Mouse (Mus musculus) macrophage (primary cell): ENCODE data around the gene Tfap2a. TPM values are rescaled to one million over a fixed set of nuclear protein-coding genes. Genes with fewer than 3 reads are reported as not detected.

ENCODE experiments used
- H3K27ac ChIP-seq: fragments of 350-480 bp; formaldehyde crosslinking; 2 replicates; pipeline ENCODE4 v1.9.0; 2021
- H3K36me3 ChIP-seq: fragments of 350-480 bp; formaldehyde crosslinking; 2 replicates; pipeline ENCODE4 v1.9.0; 2021; ENCODE audit errors: inconsistent target
- H3K4me3 ChIP-seq: fragments of 350-480 bp; formaldehyde crosslinking; 2 replicates; pipeline ENCODE4 v1.9.0; 2021; ENCODE audit errors: inconsistent target
- H3K79me2 ChIP-seq: fragments of 350-480 bp; formaldehyde crosslinking; 2 replicates; pipeline ENCODE4 v1.9.0; 2021; ENCODE audit errors: inconsistent target
- WGBS: methylation state at CpG from one replicate; pipeline ENCODE4 v1.1.7; 2026; ENCODE audit warnings: inconsistent platforms; ENCODE audit not compliant: missing documents; 5-methylcytosine and 5-hydroxymethylcytosine counted together
- polyA plus RNA-seq: library from polyadenylated mRNA; stranded (reverse); fragments of 250-400 nt; gene quantifications from 3 replicates; pipeline ENCODE4 v1.2.4, GENCODE M21; 2018; ENCODE audit warnings: inconsistent platforms

Gene Tfap2a
- polyA plus RNA-seq, 1 experiment from 2014 or later = 0.10 TPM

DNA sequence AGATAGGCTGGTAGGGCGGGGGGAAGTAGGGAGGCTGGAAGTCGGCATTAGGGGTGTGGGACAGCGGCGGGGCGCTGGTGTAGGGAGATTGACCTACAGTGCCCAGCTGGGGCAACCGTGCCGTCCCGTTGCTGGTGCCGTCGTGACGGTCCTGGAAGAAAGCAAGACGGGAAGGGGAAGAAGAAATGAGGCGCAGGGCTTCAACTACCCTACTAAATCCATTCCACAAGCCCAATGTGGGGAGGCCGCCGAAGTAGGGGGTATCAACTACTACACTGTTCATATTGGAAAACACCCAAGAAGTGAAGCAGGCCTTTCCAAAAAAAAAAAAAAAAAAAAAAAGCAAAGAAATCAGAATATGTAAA, 9.6 kb downstream of the Tfap2a start:
- no peak overlapping the region for H3K27ac ChIP-seq
- 6% methylated on average over 13 of the region's 15 CpGs for WGBS
- no peak overlapping the region for H3K4me3 ChIP-seq
- H3K79me2 ChIP-seq = no peaks in the 10 kb centered on the region
- no peaks in the 10 kb centered on the region for H3K36me3 ChIP-seq

DNA sequence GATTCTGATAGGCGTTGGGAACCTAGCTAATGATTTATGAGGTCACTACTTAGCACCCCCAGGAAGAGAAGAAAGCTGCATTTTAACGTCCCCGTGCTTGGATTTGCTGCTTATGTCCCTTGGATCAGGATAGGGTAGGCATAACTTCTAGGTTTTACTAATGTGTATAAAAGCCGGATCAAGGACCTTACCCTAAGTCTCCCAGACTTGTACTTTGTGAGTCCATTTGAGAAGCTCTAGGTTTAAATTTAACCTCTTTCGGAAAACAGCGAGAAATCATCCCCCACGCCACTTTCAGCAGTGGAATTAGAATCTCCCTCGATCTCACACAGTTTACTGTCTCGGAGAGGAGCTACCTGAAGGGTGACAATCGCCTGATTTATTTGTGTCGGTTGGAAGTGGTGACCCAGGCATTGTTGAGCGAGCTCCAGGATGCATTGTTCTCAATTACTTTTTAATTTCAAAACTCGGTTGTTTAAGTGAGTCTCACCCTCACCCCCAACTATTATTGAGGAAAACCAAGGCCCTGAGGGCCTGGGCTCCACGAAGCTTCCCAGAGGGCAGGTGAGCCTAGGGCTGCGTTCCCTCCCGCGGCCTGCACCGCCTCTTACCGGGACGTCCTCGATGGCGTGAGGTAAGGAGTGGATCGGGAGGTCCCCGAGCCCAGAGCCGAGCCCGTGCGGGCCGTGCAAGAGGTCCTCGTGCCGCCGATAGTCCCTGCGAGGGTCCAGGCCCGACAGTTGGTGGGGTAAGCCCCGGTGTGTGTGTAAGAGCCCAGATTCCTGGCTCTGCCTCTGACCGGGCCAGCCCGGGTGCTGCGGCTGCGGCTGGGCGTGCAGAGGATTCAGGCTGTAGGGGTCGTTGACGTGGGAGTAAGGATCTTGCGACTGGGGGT, 10.2 kb downstream of the Tfap2a start:
- 9% methylated on average over 39 of the region's 42 CpGs for WGBS
- Histone ChIP-seq H3K79me2 (no peaks in the 10 kb centered on the region), H3K36me3 (no peaks in the 10 kb centered on the region), H3K27ac (no peak overlapping the region), H3K4me3 (no peak overlapping the region)

DNA sequence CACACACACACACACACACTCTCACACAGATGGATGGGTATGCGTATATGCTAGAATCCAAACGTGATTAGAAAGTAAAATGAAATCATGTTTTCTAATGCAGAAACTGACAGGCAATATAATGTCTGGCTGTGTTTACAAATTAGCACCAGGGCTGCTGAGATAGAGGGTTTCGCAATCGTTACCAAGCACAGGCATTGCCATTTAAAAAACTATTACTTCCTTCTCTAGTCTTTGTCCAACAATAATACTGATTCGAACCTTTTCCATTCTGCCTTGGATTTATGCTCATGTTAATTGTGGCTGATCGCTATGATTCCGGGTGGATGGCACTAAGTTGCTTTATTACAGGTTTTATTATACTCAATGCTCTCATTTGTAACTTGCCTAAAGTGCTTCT, 12.3 kb downstream of the Tfap2a start:
- 14% methylated on average over 7 of the region's 7 CpGs for WGBS
- H3K4me3 ChIP-seq = no peak overlapping the region
- H3K27ac ChIP-seq = no peak overlapping the region
- H3K79me2 ChIP-seq = no peaks in the 10 kb centered on the region
- H3K36me3 ChIP-seq = no peaks in the 10 kb centered on the region

DNA sequence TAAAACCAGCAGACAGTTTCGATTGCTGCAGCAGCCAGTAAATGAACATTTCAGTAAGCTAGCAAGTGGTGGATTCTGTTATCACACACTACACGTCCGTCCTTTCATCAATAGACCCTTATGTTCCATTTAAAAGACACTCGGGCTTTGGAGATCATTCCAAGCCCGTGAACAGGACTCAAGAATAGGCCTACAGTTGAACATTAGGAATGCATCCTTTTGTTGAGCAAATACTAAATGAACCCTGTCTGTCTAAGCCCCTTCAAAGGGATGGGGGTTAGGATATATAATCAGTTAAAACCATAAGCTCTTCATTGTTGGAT, 14.6 kb downstream of the Tfap2a start:
- H3K79me2 ChIP-seq = no peaks in the 10 kb centered on the region
- no peaks in the 10 kb centered on the region for H3K36me3 ChIP-seq
- H3K27ac ChIP-seq = no peak overlapping the region
- 44% methylated on average over 5 of the region's 5 CpGs for WGBS
- H3K4me3 ChIP-seq = peak overlapping the region; percentile 29

DNA sequence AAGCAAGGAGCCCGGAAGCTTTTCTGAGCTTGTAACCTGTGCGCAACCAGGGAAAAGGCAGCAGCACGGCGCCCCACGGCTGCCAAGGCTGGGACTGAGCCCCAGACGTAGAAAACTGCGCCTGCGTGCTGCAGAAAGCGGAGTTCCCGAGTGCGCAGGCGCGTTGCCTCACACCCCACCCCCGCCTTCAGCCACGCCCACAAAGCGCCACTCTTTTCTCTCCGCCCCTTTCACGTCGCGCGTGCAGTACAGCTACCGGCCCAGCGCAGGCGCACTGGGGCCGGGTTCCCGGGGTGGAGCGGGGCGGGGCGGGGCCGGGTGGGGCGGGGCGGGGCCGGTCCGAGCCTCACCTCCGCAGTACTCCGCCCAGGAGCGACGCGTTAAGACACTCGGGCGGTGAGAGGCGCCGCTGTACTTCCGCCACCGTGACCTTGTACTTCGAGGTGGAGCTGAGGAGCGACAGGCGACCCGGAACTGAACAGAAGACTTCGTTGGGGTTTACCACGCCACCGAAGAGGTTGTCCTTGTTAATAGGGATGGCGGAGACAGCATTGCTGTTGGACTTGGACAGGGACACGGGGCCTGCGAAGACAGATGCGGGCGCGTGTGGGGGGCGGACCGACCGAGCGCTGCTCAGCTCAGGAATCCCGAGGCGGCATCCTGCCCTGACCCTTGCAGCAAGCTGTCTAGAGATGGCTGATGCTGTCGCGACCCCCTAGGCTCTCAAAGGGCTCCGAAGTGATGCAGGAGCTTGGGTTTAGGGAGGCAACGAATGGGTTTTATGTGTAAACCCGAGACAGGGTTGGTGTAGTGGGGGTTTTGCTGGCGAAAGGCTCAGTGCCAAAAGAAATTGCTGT, 15.2 kb downstream of the Tfap2a start:
- Histone ChIP-seq H3K36me3 (no peaks in the 10 kb centered on the region), H3K4me3 (peak overlapping the region; percentile 29), H3K27ac (no peak overlapping the region), H3K79me2 (no peaks in the 10 kb centered on the region)
- 2% methylated on average over 70 of the region's 70 CpGs for WGBS

DNA sequence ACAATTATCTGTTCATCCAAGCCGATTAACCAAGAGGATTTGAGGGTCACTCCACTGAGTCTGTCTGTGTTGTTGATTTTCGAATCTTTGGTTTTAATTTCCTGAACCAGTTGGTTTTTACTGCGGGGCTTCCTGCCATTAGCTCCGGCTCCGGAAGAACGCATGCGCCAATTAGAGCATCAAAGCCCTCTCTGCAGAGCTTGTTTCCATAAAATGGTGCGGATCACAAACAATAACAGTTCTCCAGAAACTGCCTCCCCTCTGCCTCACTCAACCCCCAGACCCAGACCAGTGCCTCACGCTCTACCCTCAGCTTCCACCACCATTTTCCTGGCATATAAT, 18.5 kb downstream of the Tfap2a start:
- Histone ChIP-seq H3K79me2 (no peaks in the 10 kb centered on the region), H3K4me3 (no peak overlapping the region)
- 15% methylated on average over 9 of the region's 9 CpGs for WGBS

DNA sequence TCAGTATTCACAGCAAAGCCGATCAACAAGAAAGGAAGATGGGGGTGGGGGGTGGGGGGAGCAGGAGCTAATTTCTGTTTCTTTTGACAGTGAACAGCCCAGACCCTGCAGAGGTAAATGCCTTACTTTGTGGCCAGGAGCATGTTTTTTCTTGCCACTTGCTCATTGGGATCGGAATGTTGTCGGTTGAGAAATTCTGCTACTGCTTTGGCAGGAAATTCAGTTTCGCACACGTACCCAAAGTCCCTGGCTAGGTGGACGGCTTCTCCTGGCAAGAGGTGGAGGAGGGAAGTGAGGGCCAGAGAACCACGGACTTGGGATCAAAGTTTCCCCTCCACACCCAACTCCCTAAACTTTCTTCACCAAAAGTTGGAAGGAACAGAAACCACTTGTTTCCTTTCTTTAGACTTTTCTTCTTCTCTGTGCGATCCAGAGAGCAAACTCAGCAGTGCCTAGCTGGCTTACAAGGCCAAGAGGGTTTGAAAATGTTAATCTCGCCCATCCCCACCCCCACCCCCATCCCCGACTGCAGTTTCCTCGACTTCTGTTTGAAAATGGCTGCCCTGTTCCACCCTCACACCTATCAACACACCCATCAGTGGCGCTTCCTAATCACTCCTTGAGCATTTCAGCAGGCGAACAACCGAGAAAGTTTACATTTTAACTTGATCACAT, 19.0 kb downstream of the Tfap2a start:
- Histone ChIP-seq H3K27ac (no peak overlapping the region), H3K4me3 (no peak overlapping the region), H3K79me2 (no peaks in the 10 kb centered on the region), H3K36me3 (no peaks in the 10 kb centered on the region)
- WGBS = 59% methylated on average over 14 of the region's 14 CpGs

More for the DNA sequence above, 18.5 kb downstream of the Tfap2a start:
- Histone ChIP-seq H3K27ac (no peak overlapping the region), H3K36me3 (no peaks in the 10 kb centered on the region)

DNA sequence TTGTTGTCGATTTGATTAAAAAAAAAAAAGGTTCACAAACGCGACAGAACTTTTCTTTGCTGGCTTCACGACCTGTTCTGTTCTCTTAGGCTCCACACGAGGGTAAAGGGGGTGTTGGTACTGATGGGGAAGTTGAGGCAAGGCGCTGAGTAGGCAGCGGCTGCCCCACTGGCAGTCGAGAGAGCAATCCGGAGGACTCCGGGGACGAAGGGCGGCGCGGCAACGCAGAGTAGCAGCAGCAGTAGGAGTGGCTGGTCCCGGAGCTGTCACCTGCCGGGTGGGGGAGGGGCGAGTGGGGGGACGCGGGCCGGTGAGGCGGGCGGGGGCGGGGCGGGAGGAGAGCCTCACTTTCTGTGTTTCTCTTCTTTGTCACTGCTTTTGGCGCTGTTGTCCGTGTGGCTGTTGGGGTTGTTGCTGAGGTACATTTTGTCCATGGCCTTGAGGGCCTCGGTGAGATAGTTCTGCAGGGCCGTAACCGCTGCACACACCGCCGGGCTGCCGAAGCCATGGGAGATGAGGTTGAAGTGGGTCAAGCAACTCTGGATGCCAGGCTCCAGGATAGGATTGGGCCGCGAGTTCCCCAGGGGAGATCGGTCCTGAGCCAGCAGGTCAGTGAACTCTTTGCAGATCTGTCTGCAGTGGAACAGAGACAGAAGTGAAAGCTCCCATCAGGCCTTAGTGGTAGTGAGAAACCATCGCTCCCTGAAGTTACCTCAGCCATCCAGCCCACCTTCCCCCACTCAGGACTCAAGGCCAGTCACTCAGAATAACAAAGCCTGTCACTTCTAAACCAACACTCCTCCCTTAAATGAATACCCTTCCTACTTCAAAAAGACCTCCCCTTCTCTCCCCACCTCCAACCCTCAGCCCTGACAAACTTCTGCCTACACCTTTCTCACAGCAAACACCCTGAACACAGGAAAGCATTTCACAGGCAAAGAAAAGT, 21.1 kb downstream of the Tfap2a start:
- 14% methylated on average over 31 of the region's 37 CpGs for WGBS
- Histone ChIP-seq H3K4me3 (no peak overlapping the region), H3K36me3 (no peaks in the 10 kb centered on the region), H3K79me2 (no peaks in the 10 kb centered on the region), H3K27ac (no peak overlapping the region)

DNA sequence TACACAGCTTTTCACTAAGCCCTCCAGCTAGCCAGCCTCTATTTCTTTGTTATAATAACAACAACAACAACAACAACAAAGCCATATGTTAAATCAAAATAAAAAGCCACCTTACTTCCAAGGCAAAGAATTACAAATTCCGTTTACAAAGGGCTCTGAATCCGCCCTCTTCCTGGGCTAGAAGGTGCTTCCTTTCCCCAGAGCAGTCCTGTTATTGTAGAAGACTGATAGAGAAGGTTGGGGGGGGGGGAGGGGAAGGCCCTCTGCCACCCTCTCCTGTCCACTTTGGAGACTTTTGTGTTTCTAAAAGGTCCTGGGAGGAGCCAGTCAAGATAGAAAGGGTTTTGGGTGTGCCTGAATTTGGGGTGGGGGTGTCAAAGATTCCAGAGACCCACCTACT, 23.6 kb downstream of the Tfap2a start:
- no peak overlapping the region for H3K27ac ChIP-seq
- no peaks in the 10 kb centered on the region for H3K79me2 ChIP-seq
- H3K4me3 ChIP-seq = no peak overlapping the region
- no peaks in the 10 kb centered on the region for H3K36me3 ChIP-seq
- 5% methylated on average over 2 of the region's 2 CpGs for WGBS

DNA sequence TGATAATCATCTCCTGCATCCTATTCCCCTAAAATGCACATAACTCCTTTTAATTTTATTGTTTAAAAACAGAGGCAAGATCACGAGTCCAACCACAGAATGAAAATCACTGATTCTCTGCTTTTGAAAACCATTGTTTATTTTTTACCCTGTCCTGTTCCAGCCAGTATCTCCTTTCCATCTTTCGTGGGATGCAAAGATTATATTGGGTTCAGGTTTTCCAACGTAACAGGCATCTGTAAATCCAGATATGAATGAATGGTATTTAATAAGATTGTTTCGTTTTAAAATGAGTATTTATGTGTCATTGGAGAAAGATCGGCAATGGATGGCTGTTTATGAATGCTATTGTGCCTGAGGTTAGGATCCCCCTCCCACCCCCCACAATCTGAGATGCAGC, 24.5 kb downstream of the Tfap2a start:
- Histone ChIP-seq H3K36me3 (no peaks in the 10 kb centered on the region), H3K27ac (no peak overlapping the region), H3K4me3 (no peak overlapping the region), H3K79me2 (no peaks in the 10 kb centered on the region)
- 5% methylated on average over 5 of the region's 5 CpGs for whole genome bisulfite sequencing

DNA sequence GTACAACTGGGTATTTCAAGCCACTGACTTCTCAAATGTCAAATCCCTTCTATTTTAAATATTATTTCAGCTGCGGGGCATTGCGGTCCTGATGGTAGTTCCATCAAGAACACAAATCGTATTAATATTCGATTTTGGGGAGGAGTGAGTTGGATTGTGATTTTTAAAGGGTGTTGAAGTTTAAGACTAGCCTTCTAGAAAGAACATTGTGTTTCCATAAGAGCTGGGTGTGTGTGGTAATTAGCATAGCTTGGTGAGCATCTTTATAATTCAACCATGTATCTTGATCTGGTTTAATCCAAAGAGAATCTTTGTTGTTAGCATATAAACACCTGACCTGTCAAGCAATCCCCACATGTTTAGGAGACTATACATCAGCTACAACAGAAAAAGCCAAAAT, 24.9 kb downstream of the Tfap2a start:
- no peaks in the 10 kb centered on the region for H3K36me3 ChIP-seq
- 36% methylated on average over 4 of the region's 4 CpGs for WGBS
- no peak overlapping the region for H3K27ac ChIP-seq
- no peak overlapping the region for H3K4me3 ChIP-seq
- no peaks in the 10 kb centered on the region for H3K79me2 ChIP-seq

DNA sequence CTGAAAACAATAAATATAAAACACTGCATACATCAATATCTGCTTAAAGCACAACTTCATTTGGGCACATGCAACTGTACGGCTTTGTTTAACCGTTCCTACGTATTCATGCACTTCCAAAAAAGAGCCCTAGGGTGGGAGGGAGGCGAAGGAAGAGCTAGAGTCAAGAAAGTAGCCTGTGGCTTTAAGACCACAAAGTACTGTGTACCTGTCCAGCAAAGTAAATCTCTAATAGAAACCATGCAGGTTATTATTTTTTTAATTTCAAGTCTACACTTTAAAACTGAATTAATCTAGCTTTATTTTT, 25.7 kb downstream of the Tfap2a start:
- Histone ChIP-seq H3K4me3 (no peak overlapping the region), H3K27ac (no peak overlapping the region), H3K79me2 (no peaks in the 10 kb centered on the region), H3K36me3 (no peaks in the 10 kb centered on the region)
- WGBS = 19% methylated on average over 4 of the region's 4 CpGs

DNA sequence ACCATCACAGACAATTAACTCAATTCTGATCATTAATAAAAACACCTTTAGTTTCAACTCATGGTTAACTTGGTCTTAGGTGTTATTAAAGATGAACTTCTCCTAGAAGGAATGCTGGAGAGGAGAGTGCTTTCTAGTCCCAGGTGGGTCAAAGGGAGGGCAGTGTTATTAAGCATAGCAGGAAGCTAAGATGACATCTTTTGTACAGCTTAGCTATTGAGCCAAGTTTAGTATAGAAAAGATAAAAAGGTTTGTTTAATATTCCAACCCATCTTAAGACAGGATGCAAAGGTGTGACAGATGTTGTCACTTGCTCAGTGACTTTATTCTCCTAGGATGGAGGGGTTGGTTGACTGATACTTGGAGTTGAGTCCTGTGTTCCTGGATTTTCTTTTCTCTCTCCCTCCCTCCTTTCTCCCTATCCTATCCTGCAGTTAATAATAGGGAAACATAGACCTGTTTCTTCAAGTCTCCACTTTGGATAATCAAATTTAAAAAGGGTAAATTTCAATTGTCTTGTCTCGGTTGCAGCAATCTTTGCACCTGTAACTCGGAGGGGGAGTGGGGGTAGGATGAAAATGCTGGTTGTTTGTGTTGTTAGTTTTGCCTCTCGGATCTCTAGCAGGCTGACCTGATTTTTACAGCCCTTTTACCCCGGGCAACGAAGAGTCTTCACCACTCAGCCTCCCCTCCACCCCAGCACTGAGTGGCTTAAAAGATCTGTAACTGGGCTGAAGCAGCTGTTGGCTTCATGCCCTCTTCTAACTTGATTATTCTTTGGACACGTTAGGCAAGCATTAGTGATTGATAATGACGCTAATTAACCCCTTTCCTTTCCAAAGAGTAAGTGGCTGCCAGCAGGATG, 26.3 kb downstream of the Tfap2a start:
- Histone ChIP-seq H3K4me3 (no peak overlapping the region), H3K36me3 (no peaks in the 10 kb centered on the region), H3K79me2 (no peaks in the 10 kb centered on the region), H3K27ac (no peak overlapping the region)
- 4% methylated on average over 7 of the region's 7 CpGs for WGBS

DNA sequence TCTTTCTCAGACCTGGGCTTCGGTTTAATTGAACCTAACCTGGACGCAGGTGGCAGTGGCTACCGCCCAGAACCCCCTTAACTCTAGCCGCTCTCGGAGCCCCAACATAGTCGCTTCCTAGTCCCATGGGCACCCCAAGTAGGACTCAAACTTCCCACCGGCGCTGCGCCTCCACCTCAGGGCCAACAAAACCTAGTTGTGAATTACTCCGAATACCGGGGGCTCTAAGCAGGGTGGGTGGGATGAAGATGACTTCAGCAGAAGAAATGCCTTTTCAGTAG, 28.2 kb downstream of the Tfap2a start:
- 9% methylated on average over 11 of the region's 11 CpGs for WGBS
- no peak overlapping the region for H3K4me3 ChIP-seq
- no peak overlapping the region for H3K27ac ChIP-seq
- H3K36me3 ChIP-seq = no peaks in the 10 kb centered on the region
- no peaks in the 10 kb centered on the region for H3K79me2 ChIP-seq
